Mouse (Mus musculus) liver (tissue): ENCODE results near the gene D430041D05Rik.
"Not testable (repeated sequence)": the region's sequence is repeated elsewhere in the genome, so short reads cannot be mapped to it uniquely, and the experiment has no call there.

Experiments used
- DNase-seq: peaks from one replicate; pipeline ENCODE4 v3.0.0-alpha.2; 2020; ENCODE audit warnings: mixed read lengths

Gene D430041D05Rik

GRCm38 (mm10) chr2:104109528-104109927 lies 301.3 kb downstream of the D430041D05Rik start:
- no peak for DNase-seq

GRCm38 (mm10) chr2:104109021-104109420 lies 301.8 kb downstream of the D430041D05Rik start:
- DNase-seq = not testable (repeated sequence)

- peak; percentile 2 for DNase-seq
Observed at GRCm38 (mm10) chr2:104104800-104105199, 306.0 kb downstream of the D430041D05Rik start.

- peak; percentile 3 for DNase-seq
Observed at GRCm38 (mm10) chr2:104099946-104100345, 310.9 kb downstream of the D430041D05Rik start.

- DNase-seq = peak; percentile 33
Observed at GRCm38 (mm10) chr2:104099231-104099585, 311.6 kb downstream of the D430041D05Rik start.

GRCm38 (mm10) chr2:104098529-104099230 lies 312.1 kb downstream of the D430041D05Rik start:
- DNase-seq = peak; percentile 76

- DNase-seq = peak; percentile 10
Observed at GRCm38 (mm10) chr2:104097396-104097795, 313.4 kb downstream of the D430041D05Rik start.

GRCm38 (mm10) chr2:104096796-104097195 lies 314.0 kb downstream of the D430041D05Rik start:
- peak; percentile 2 for DNase-seq

- DNase-seq = peak; percentile 6
Observed at GRCm38 (mm10) chr2:104096256-104096655, 314.6 kb downstream of the D430041D05Rik start.

- DNase-seq = peak; percentile 97
Observed at GRCm38 (mm10) chr2:104095741-104096213, 315.0 kb downstream of the D430041D05Rik start, which contains the start of gene Cd59a. Gene Cd59a (plus strand): TSS chr2:104095801.

GRCm38 (mm10) chr2:104093305-104093704 lies 317.5 kb downstream of the D430041D05Rik start:
- DNase-seq = no peak
